In genomic region chr17:27041046-27041786, GRCm38 (mm10) we compare ENCODE assay signal across 15 mouse cellular contexts. TPM values are rescaled to one million over a fixed set of nuclear protein-coding genes. Genes with fewer than 3 reads are reported as not detected.
DNase-seq lines count a peak whose midpoint lies in the region; ATAC-seq and TF ChIP-seq lines count a peak whose summit lies in the region.
"Had no signal": no experiment of that assay in that cellular context is flagged by ENCODE, and none has a peak within 500 bp of the region (broad histone marks: within the 10 kb centered on the region; RNA-seq: fewer than 3 reads in every experiment).

No protein-coding gene starts in this region.

- H3K9me3 ChIP-seq in heart, embryonic 13.5 days, result no peaks in the 10 kb centered on the region
- H3K9me3 ChIP-seq in heart, embryonic 11.5 days (replicated peaks; ENCODE audit: control insufficient read depth, low read length), result no peaks in the 10 kb centered on the region
- no peaks in the 10 kb centered on the region for H3K9me3 ChIP-seq in neural tube, embryonic 11.5 days (ENCODE audit: control insufficient read depth, low read length)
- H3K9me3 ChIP-seq in limb, embryonic 14.5 days (ENCODE audit: control insufficient read depth, low read length), result no peaks in the 10 kb centered on the region
- H3K9me3 ChIP-seq: G1E; liver, embryonic 13.5 days had no signal

- 0 out of 2 replicates have a peak overlapping the region, but pooled peaks have one; percentile 69 for H3K9ac ChIP-seq in heart, embryonic 13.5 days
- H3K9ac ChIP-seq in heart, embryonic 11.5 days (ENCODE audit: low read depth, low read length), result no peak overlapping the region
- no peak overlapping the region for H3K9ac ChIP-seq in neural tube, embryonic 11.5 days (ENCODE audit: low read length)
- H3K9ac ChIP-seq in limb, embryonic 14.5 days (ENCODE audit: low read depth, low read length, severe bottlenecking), result 0 out of 2 replicates have a peak overlapping the region, but pooled peaks have one; percentile 34
- H3K9ac ChIP-seq: liver, embryonic 13.5 days had no signal

- no peak for DNase-seq in neural tube, embryonic 11.5 days (ENCODE audit: low spot score)
- DNase-seq in neural tube, embryonic 10.5 days (ENCODE audit: extremely low spot score, low spot score), result no peak
- DNase-seq in R1 (ENCODE audit: low read depth, low spot score), result peak; percentile 99
- DNase-seq in limb, embryonic 14.5 days (ENCODE audit: low spot score), result no peak
- no peak for DNase-seq in right cerebral cortex, postnatal 25 days
- DNase-seq: adrenal gland, postnatal 25 days; cerebellum, adult 9-11 months; gastrocnemius, postnatal 36 days; liver, embryonic 13.5 days had no signal

- H3K27ac ChIP-seq in heart, embryonic 13.5 days (replicated peaks), result no peak overlapping the region
- H3K27ac ChIP-seq in heart, embryonic 11.5 days (ENCODE audit: low read depth, low read length), result no peak overlapping the region
- peak overlapping the region; percentile 56 for H3K27ac ChIP-seq in neural tube, embryonic 11.5 days (ENCODE audit: low read depth, low read length)
- H3K27ac ChIP-seq in limb, embryonic 14.5 days (replicated peaks; ENCODE audit: low read depth, low read length), result no peak overlapping the region
- H3K27ac ChIP-seq: hindbrain, embryonic 14.5 days; liver, embryonic 13.5 days had no signal

- H3K4me3 ChIP-seq in heart, embryonic 13.5 days, result no peak overlapping the region
- H3K4me3 ChIP-seq in heart, embryonic 11.5 days (ENCODE audit: low read depth, low read length), result no peak overlapping the region
- no peak overlapping the region for H3K4me3 ChIP-seq in neural tube, embryonic 11.5 days (ENCODE audit: low read depth, low read length)
- H3K4me3 ChIP-seq in limb, embryonic 14.5 days (replicated peaks; ENCODE audit: low read length), result no peak overlapping the region
- H3K4me3 ChIP-seq: liver, embryonic 13.5 days; myocyte had no signal

- peaks cover 43% of the 10 kb centered on the region for H3K4me1 ChIP-seq in heart, embryonic 13.5 days
- peaks cover 26% of the 10 kb centered on the region for H3K4me1 ChIP-seq in heart, embryonic 11.5 days (ENCODE audit: control insufficient read depth, insufficient read depth, low read length)
- H3K4me1 ChIP-seq in neural tube, embryonic 11.5 days (ENCODE audit: control insufficient read depth, insufficient read depth, low read length), result peaks cover 18% of the 10 kb centered on the region
- H3K4me1 ChIP-seq in limb, embryonic 14.5 days (ENCODE audit: control insufficient read depth, insufficient read depth, low read length), result peaks cover 39% of the 10 kb centered on the region

- H3K36me3 ChIP-seq in heart, embryonic 13.5 days, result no peaks in the 10 kb centered on the region
- no peaks in the 10 kb centered on the region for H3K36me3 ChIP-seq in heart, embryonic 11.5 days (ENCODE audit: control insufficient read depth, insufficient read depth, low read length)
- H3K36me3 ChIP-seq in neural tube, embryonic 11.5 days (ENCODE audit: control insufficient read depth, insufficient read depth, low read length), result no peaks in the 10 kb centered on the region
- no peaks in the 10 kb centered on the region for H3K36me3 ChIP-seq in limb, embryonic 14.5 days (ENCODE audit: control insufficient read depth, insufficient read depth, low read length)
- H3K36me3 ChIP-seq: G1E; liver, embryonic 13.5 days had no signal

- no peak for ATAC-seq in heart, embryonic 13.5 days (ENCODE audit: extremely low read depth, insufficient number of reproducible peaks, low FRiP score, low TSS enrichment)
- ATAC-seq in heart, embryonic 11.5 days (replicated peaks; ENCODE audit: insufficient number of reproducible peaks, low FRiP score, low TSS enrichment), result no peak
- no peak for ATAC-seq in neural tube, embryonic 11.5 days (ENCODE audit: insufficient read depth, low FRiP score, low TSS enrichment)
- ATAC-seq in limb, embryonic 14.5 days (ENCODE audit: low FRiP score, low read depth), result no peak
- ATAC-seq in cerebellum, adult (ENCODE audit: insufficient number of reproducible peaks, low FRiP score, low TSS enrichment), result no peak

- no peak overlapping the region for H3K4me2 ChIP-seq in heart, embryonic 13.5 days
- H3K4me2 ChIP-seq in heart, embryonic 11.5 days, result no peak overlapping the region
- no peak overlapping the region for H3K4me2 ChIP-seq in neural tube, embryonic 11.5 days (ENCODE audit: low read depth)
- H3K4me2 ChIP-seq in limb, embryonic 14.5 days (replicated peaks; ENCODE audit: low read depth, low read length, severe bottlenecking), result no peak overlapping the region
- H3K4me2 ChIP-seq: liver, embryonic 13.5 days had no signal

- H3K27me3 ChIP-seq in heart, embryonic 13.5 days (replicated peaks), result no peaks in the 10 kb centered on the region; the same call in 1 of the 2 replicates
- no peaks in the 10 kb centered on the region for H3K27me3 ChIP-seq in heart, embryonic 11.5 days (ENCODE audit: control insufficient read depth, insufficient read depth, low read length)
- H3K27me3 ChIP-seq in neural tube, embryonic 11.5 days (ENCODE audit: control insufficient read depth, insufficient read depth, low read length), result no peaks in the 10 kb centered on the region
- H3K27me3 ChIP-seq in limb, embryonic 14.5 days (ENCODE audit: control insufficient read depth, insufficient read depth, low read length), result no peaks in the 10 kb centered on the region

- TF ChIP-seq POLR2A in limb, embryonic 14.5 days (IDR thresholded peaks at IDR 0.05; ENCODE audit: borderline replicate concordance, extremely low read depth, insufficient read depth, insufficient read length), result no peak

- 53% methylated on average over 13 of the region's 13 CpGs for WGBS in heart, embryonic 13.5 days
- WGBS in heart, embryonic 11.5 days (ENCODE audit: insufficient replicate concordance), result 53% methylated on average over 12 of the region's 13 CpGs
- WGBS in neural tube, embryonic 11.5 days, result 52% methylated on average over 12 of the region's 13 CpGs
- 43% methylated on average over 10 of the region's 13 CpGs for WGBS in limb, embryonic 14.5 days

RNA-seq across cellular contexts. Expression of gene Bak1, which starts 12.4 kb away (rescaled TPM):
- 5.3 and 5.4 TPM in 2 replicates for polyA plus RNA-seq in heart, embryonic 13.5 days (2015; fragmentation: Nextera tagmentation; extraction: Ambion mirVana)
- 11.0 and 11.4 TPM in 2 replicates for polyA plus RNA-seq in heart, embryonic 11.5 days (2014; fragmentation: Nextera tagmentation; extraction: Ambion mirVana)
- 8.2 and 8.3 TPM in 2 replicates for polyA plus RNA-seq in neural tube, embryonic 11.5 days (2014; fragmentation: Nextera tagmentation; extraction: Ambion mirVana)
- 48.6 and 55.3 TPM in 2 replicates for polyA plus RNA-seq in limb, embryonic 14.5 days (2012; rRNA removed)
- 7.9 and 11.1 TPM in 2 replicates for polyA plus RNA-seq in limb, embryonic 14.5 days (2014; fragmentation: Nextera tagmentation; extraction: Ambion mirVana)

RNA-seq across cellular contexts. Expression of gene Itpr3, which starts 15.9 kb away (rescaled TPM):
- 1.2 and 1.5 TPM in 2 replicates for polyA plus RNA-seq in heart, embryonic 13.5 days (2015; fragmentation: Nextera tagmentation; extraction: Ambion mirVana)
- polyA plus RNA-seq in heart, embryonic 11.5 days (2014; fragmentation: Nextera tagmentation; extraction: Ambion mirVana), result 2.1 and 2.2 TPM in 2 replicates
- 1.2 and 1.4 TPM in 2 replicates for polyA plus RNA-seq in neural tube, embryonic 11.5 days (2014; fragmentation: Nextera tagmentation; extraction: Ambion mirVana)
- 12.4 and 13.9 TPM in 2 replicates for polyA plus RNA-seq in limb, embryonic 14.5 days (2012; rRNA removed)
- polyA plus RNA-seq in limb, embryonic 14.5 days (2014; fragmentation: Nextera tagmentation; extraction: Ambion mirVana), result 5.1 and 5.6 TPM in 2 replicates

Comparison
In these comparisons a context has a peak if more than half of its experiments do, and no peak if none do; other contexts are left out.
1. H3K9ac ChIP-seq: peak in heart, embryonic 13.5 days (single experiment) and limb, embryonic 14.5 days (single experiment); none in heart, embryonic 11.5 days (single experiment) and neural tube, embryonic 11.5 days (single experiment).